Mouse (Mus musculus) bone marrow, adult 2 months (tissue): ENCODE measurements around the gene Gpr142.

ENCODE experiments used
- CTCF ChIP-seq: fragments of 200-500 bp; IDR thresholded peaks from 2 replicates; pipeline ENCODE4 v1.5.1; 2011; ENCODE audit warnings: low read length, control low read depth; ENCODE audit not compliant: control insufficient read depth, insufficient read depth
- POLR2A ChIP-seq: fragments of 200-500 bp; IDR thresholded peaks from 2 replicates; pipeline ENCODE4 v1.6.1; 2011; ENCODE audit warnings: low read depth, mild to moderate bottlenecking, control low read depth, low read length, borderline replicate concordance; ENCODE audit not compliant: control insufficient read depth

- TF ChIP-seq POLR2A, result no peak
- TF ChIP-seq CTCF, result no peak
These were observed 34.4 kb downstream of the Gpr142 start for GRCm38 (mm10) chr11:114833166-114833565.
